Mouse (Mus musculus) myocyte (in vitro differentiated cells): ENCODE results near the gene Trim21.

Experiments
- CEBPB ChIP-seq: IDR thresholded peaks from 2 replicates; pipeline ENCODE4 v1.6.1; 2011; ENCODE audit warnings: mild to moderate bottlenecking, moderate library complexity; ENCODE audit not compliant: poor library complexity, insufficient read depth, severe bottlenecking
- E2F4 ChIP-seq: IDR thresholded peaks from one replicate; pipeline ENCODE4 v1.6.1; 2011; ENCODE audit warnings: mild to moderate bottlenecking, control low read depth, moderate library complexity; ENCODE audit not compliant: insufficient read depth
- MYOG ChIP-seq, 3 experiments: IDR thresholded peaks; one replicate each; pipeline ENCODE4 v1.6.1; 2011; ENCODE audit warnings: control low read depth in 2 of 3, low read depth in 2 of 3, mild to moderate bottlenecking in 2 of 3; ENCODE audit not compliant: insufficient read length in 2 of 3, control insufficient read depth in 1 of 3, insufficient read depth in 1 of 3
- POLR2A ChIP-seq: IDR thresholded peaks from one replicate; pipeline ENCODE4 v1.6.1; 2011; ENCODE audit warnings: low read depth, mild to moderate bottlenecking, control low read depth, moderate library complexity; ENCODE audit not compliant: insufficient read length
- POLR2AphosphoS2 ChIP-seq: IDR thresholded peaks from one replicate; pipeline ENCODE4 v1.6.1; 2011; ENCODE audit warnings: low read depth, control low read depth; ENCODE audit not compliant: insufficient read length
- TCF12 ChIP-seq: IDR thresholded peaks from one replicate; pipeline ENCODE4 v1.6.1; 2011; ENCODE audit warnings: mild to moderate bottlenecking, control low read depth; ENCODE audit not compliant: poor library complexity, insufficient read depth, severe bottlenecking
- TCF3 ChIP-seq: IDR thresholded peaks from one replicate; pipeline ENCODE4 v1.6.1; 2011; ENCODE audit warnings: low read depth, control low read depth; ENCODE audit not compliant: insufficient read length
- USF1 ChIP-seq: IDR thresholded peaks from one replicate; pipeline ENCODE4 v1.6.1; 2011; ENCODE audit warnings: low read depth, mild to moderate bottlenecking, control low read depth, moderate library complexity

GRCm38 (mm10) chr7:102564999-102565997, at the start of gene Trim21:
- TF ChIP-seq POLR2A (no peak), USF1 (no peak), POLR2AphosphoS2 (no peak), CEBPB (no peak), E2F4 (no peak), TCF3 (no peak), TCF12 (no peak), MYOG (IDR thresholded peaks at IDR 0.05; ENCODE audit: control insufficient read depth in 1 of 3, insufficient read depth in 1 of 3, insufficient read length in 2 of 3, low read depth in 2 of 3) (no peak)
